Mouse (Mus musculus) limb, embryonic 15.5 days (tissue): Measurements from ENCODE around the gene Cyb561d2. TPM values are rescaled to one million over a fixed set of nuclear protein-coding genes. Genes with fewer than 3 reads are reported as not detected.

Source experiments
- ATAC-seq: fragments of 200-750 bp; cut with Nextera tagmentation; 2 replicates; pipeline ENCODE4 v1.8.0; 2017; ENCODE audit warnings: low read depth, moderate TSS enrichment; ENCODE audit not compliant: insufficient number of reproducible peaks, low FRiP score, low TSS enrichment
- H3K27ac ChIP-seq: fragments of 300-500 bp; sonication (generic); 2 replicates; pipeline ENCODE4 v1.5.1; 2015; ENCODE audit warnings: moderate library complexity, mild to moderate bottlenecking, inconsistent platforms
- H3K27me3 ChIP-seq: fragments of 300-500 bp; sonication (generic); 2 replicates; pipeline ENCODE4 v1.6.1; 2015; ENCODE audit warnings: inconsistent platforms
- H3K36me3 ChIP-seq: fragments of 300-500 bp; sonication (generic); 2 replicates; pipeline ENCODE4 v1.6.1; 2015; ENCODE audit warnings: inconsistent platforms
- H3K4me1 ChIP-seq: fragments of 300-500 bp; sonication (generic); 2 replicates; pipeline ENCODE4 v1.6.1; 2015; ENCODE audit warnings: inconsistent platforms
- H3K4me2 ChIP-seq: fragments of 300-500 bp; sonication (generic); 2 replicates; pipeline ENCODE4 v1.6.1; 2015; ENCODE audit warnings: mild to moderate bottlenecking, inconsistent platforms
- H3K4me3 ChIP-seq: fragments of 300-500 bp; sonication (generic); 2 replicates; pipeline ENCODE4 v1.5.1; 2015; ENCODE audit warnings: mild to moderate bottlenecking, inconsistent platforms
- H3K9ac ChIP-seq: fragments of 300-500 bp; sonication (generic); 2 replicates; pipeline ENCODE4 v1.6.1; 2015; ENCODE audit warnings: inconsistent platforms
- H3K9me3 ChIP-seq: fragments of 300-500 bp; sonication (generic); 2 replicates; pipeline ENCODE4 v1.6.1; 2016; ENCODE audit warnings: inconsistent platforms
- WGBS: fragments of 180-500 bp; shearing (Covaris S2); methylation state at CpG from one replicate; pipeline ENCODE4 v1.1.7; 2015; 5-methylcytosine and 5-hydroxymethylcytosine counted together
- polyA plus RNA-seq: library from polyadenylated mRNA; unstranded; fragments of >200 nt; fragmentation: Nextera tagmentation; extraction: Ambion mirVana; gene quantifications from 2 replicates; pipeline ENCODE4 v1.2.1, GENCODE M21; 2015

The Cyb561d2 gene
- polyA plus RNA-seq, 1 experiment from 2014 or later = 26.0 TPM

- H3K9ac ChIP-seq = no peak overlapping the region
- peaks cover 8% of the 10 kb centered on the region; the same call in 1 of the 2 replicates for H3K27me3 ChIP-seq
- no peaks in the 10 kb centered on the region for H3K36me3 ChIP-seq
- H3K27ac ChIP-seq = no peak overlapping the region
- H3K4me2 ChIP-seq = no peak overlapping the region
- H3K4me1 ChIP-seq = peaks cover 31% of the 10 kb centered on the region
- H3K4me3 ChIP-seq = no peak overlapping the region
- WGBS = 47% methylated on average over 19 of the region's 19 CpGs
- ATAC-seq = no peak
- H3K9me3 ChIP-seq = no peaks in the 10 kb centered on the region
These were observed 37.1 kb downstream of the Cyb561d2 start for GRCm38 (mm10) chr9:107504662-107505537.

- Histone ChIP-seq H3K4me1 (peaks cover 11% of the 10 kb centered on the region; the same call in 1 of the 2 replicates), H3K4me2 (no peak overlapping the region), H3K36me3 (no peaks in the 10 kb centered on the region), H3K27ac (no peak overlapping the region), H3K4me3 (no peak overlapping the region), H3K27me3 (peaks cover 8% of the 10 kb centered on the region; the same call in 1 of the 2 replicates), H3K9me3 (no peaks in the 10 kb centered on the region), H3K9ac (no peak overlapping the region)
- no peak for ATAC-seq
- 80% methylated on average over 12 of the region's 12 CpGs for WGBS
These were observed 39.7 kb downstream of the Cyb561d2 start for GRCm38 (mm10) chr9:107502131-107502846.

GRCm38 (mm10) chr9:107500708-107501286 lies 41.2 kb downstream of the Cyb561d2 start:
- ATAC-seq = no peak
- Histone ChIP-seq H3K27ac (no peak overlapping the region), H3K27me3 (peaks cover 5% of the 10 kb centered on the region; the same call in 1 of the 2 replicates), H3K4me3 (no peak overlapping the region), H3K9ac (no peak overlapping the region), H3K4me1 (peaks cover 11% of the 10 kb centered on the region; the same call in 1 of the 2 replicates), H3K36me3 (no peaks in the 10 kb centered on the region), H3K4me2 (no peak overlapping the region), H3K9me3 (no peaks in the 10 kb centered on the region)
- 74% methylated on average over 3 of the region's 3 CpGs for WGBS

- WGBS = 73% methylated on average over 3 of the region's 3 CpGs
- H3K4me3 ChIP-seq = no peak overlapping the region
- no peak overlapping the region for H3K4me2 ChIP-seq
- H3K9ac ChIP-seq = no peak overlapping the region
- no peak overlapping the region for H3K27ac ChIP-seq
- no peaks in the 10 kb centered on the region for H3K9me3 ChIP-seq
- ATAC-seq = no peak
- H3K27me3 ChIP-seq = peaks cover 3% of the 10 kb centered on the region; the same call in 1 of the 2 replicates
- H3K4me1 ChIP-seq = no peaks in the 10 kb centered on the region
- H3K36me3 ChIP-seq = no peaks in the 10 kb centered on the region
These were observed 45.6 kb downstream of the Cyb561d2 start for GRCm38 (mm10) chr9:107496359-107496758.

DNA sequence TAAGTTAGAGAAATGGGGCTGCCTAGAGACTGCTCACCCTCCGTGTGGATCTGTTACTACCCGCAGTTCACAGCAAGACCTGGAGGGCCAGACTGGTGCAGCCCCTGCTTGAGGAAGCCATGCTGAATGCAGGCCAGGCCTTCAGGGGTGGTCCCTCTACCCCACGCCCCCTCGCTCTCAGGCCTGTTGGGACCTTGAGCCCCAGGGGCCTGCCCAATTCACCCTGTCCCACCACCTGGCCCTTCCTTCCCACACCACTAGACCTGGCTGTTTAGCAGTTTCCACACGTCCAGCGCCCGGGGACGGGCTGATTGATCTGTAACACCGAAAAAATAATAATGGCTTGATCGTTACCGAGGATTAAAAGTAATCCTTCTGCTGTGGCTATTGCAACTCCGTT lies 47.8 kb downstream of the Cyb561d2 start:
- WGBS = 64% methylated on average over 12 of the region's 12 CpGs
- no peak for ATAC-seq

DNA sequence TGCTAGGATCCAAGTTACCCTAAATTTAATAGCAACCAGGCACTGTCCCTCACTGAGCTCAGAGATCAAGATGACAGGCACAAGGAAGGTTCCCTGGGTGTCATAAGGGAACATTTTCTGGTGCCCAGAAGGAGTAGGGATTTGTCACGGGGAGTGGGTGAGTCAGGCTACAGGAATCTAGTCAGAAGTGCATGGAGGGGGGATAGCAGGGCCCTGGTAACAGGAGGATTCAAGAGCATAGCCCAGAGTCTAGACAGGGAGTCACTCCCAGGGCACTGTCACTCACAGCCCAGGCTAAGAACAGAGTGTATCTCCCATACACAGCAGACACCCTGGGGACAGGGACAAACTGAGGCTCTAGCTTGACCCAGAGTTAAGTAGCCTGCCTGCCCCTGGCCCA lies 48.5 kb downstream of the Cyb561d2 start:
- ATAC-seq = no peak
- H3K9me3 ChIP-seq = no peaks in the 10 kb centered on the region
- WGBS = 58% methylated on average over 1 of the region's 1 CpGs

More for the DNA sequence above, 47.8 kb downstream of the Cyb561d2 start:
- no peaks in the 10 kb centered on the region for H3K36me3 ChIP-seq
- no peaks in the 10 kb centered on the region; the same call in 1 of the 2 replicates for H3K4me1 ChIP-seq
- H3K27me3 ChIP-seq = peaks cover 3% of the 10 kb centered on the region; the same call in 1 of the 2 replicates
- H3K27ac ChIP-seq = no peak overlapping the region
- H3K9me3 ChIP-seq = no peaks in the 10 kb centered on the region
- H3K4me2 ChIP-seq = no peak overlapping the region
- no peak overlapping the region for H3K9ac ChIP-seq
- H3K4me3 ChIP-seq = no peak overlapping the region

DNA sequence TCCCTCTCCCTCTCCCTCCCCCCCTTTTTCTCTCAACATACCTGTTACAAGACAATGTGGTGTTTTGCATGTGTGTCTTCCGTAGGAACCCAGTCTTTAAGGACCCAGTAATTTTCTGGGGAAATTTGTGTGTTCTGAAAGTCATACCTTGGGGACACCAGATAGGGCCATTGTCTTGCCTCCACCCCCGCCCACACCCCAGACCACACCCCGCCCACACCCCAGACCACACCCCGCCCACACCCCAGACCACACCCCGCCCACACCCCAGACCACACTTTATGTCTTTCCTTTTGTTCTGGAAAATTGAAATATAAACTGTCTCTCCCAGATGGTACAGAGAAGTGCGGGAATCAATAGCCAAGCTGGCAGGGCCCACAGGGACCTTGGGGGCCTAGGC lies 51.4 kb downstream of the Cyb561d2 start:
- WGBS = 59% methylated on average over 6 of the region's 6 CpGs
- no peak for ATAC-seq

More for the DNA sequence above, 48.5 kb downstream of the Cyb561d2 start:
- H3K4me1 ChIP-seq = no peaks in the 10 kb centered on the region; the same call in 1 of the 2 replicates
- H3K27me3 ChIP-seq = peaks cover 3% of the 10 kb centered on the region; the same call in 1 of the 2 replicates
- H3K4me3 ChIP-seq = no peak overlapping the region
- H3K27ac ChIP-seq = no peak overlapping the region
- H3K4me2 ChIP-seq = no peak overlapping the region
- H3K36me3 ChIP-seq = no peaks in the 10 kb centered on the region
- H3K9ac ChIP-seq = no peak overlapping the region

GRCm38 (mm10) chr9:107490146-107490545 lies 51.8 kb downstream of the Cyb561d2 start:
- no peak overlapping the region for H3K4me2 ChIP-seq
- H3K9ac ChIP-seq = no peak overlapping the region
- no peak overlapping the region for H3K4me3 ChIP-seq
- peaks cover 5% of the 10 kb centered on the region; the same call in 1 of the 2 replicates for H3K27me3 ChIP-seq
- no peak overlapping the region for H3K27ac ChIP-seq
- H3K4me1 ChIP-seq = no peaks in the 10 kb centered on the region; the same call in 1 of the 2 replicates
- WGBS = 31% methylated on average over 8 of the region's 8 CpGs
- ATAC-seq = no peak
- no peaks in the 10 kb centered on the region for H3K9me3 ChIP-seq
- H3K36me3 ChIP-seq = no peaks in the 10 kb centered on the region

More for the DNA sequence above, 51.4 kb downstream of the Cyb561d2 start:
- Histone ChIP-seq H3K27me3 (peaks cover 2% of the 10 kb centered on the region; the same call in 1 of the 2 replicates), H3K4me1 (no peaks in the 10 kb centered on the region; the same call in 1 of the 2 replicates), H3K27ac (no peak overlapping the region), H3K4me3 (no peak overlapping the region), H3K4me2 (no peak overlapping the region), H3K9me3 (no peaks in the 10 kb centered on the region), H3K9ac (no peak overlapping the region), H3K36me3 (no peaks in the 10 kb centered on the region)

Other genes with a start within 250 kb of the Cyb561d2 start
- 9.7 and 13.9 TPM in 2 replicates for gene Cish, start 246.2 kb downstream of the Cyb561d2 start, polyA plus RNA-seq
- gene Hemk1, start 203.8 kb downstream of the Cyb561d2 start, polyA plus RNA-seq = 8.8 and 10.1 TPM in 2 replicates
- 0.60 and 0.74 TPM in 2 replicates for gene 6430571L13Rik, start 201.6 kb downstream of the Cyb561d2 start, polyA plus RNA-seq
- gene Cacna2d2, start 142.6 kb downstream of the Cyb561d2 start, polyA plus RNA-seq = 0.37 and 0.41 TPM in 2 replicates
- gene Tmem115, start 8.2 kb downstream of the Cyb561d2 start, polyA plus RNA-seq = 51.1 and 51.8 TPM in 2 replicates
- gene Nprl2, start within 50 bp of the Cyb561d2 start, polyA plus RNA-seq = 40.4 and 44.1 TPM in 2 replicates
- gene Zmynd10, start 5.1 kb upstream of the Cyb561d2 start, polyA plus RNA-seq = 1.0 and 1.3 TPM in 2 replicates
- 89.7 and 95.4 TPM in 2 replicates for gene Rassf1, start 9.4 kb upstream of the Cyb561d2 start, polyA plus RNA-seq
- gene Tusc2, start 21.1 kb upstream of the Cyb561d2 start, polyA plus RNA-seq = 35.9 and 37.3 TPM in 2 replicates
- gene Hyal2, start 25.8 kb upstream of the Cyb561d2 start, polyA plus RNA-seq = 101 and 104 TPM in 2 replicates
- 12.8 and 13.7 TPM in 2 replicates for gene Hyal1, start 34.7 kb upstream of the Cyb561d2 start, polyA plus RNA-seq
- 17.6 and 21.4 TPM in 2 replicates for gene Naa80, start 36.7 kb upstream of the Cyb561d2 start, polyA plus RNA-seq
- 1.6 and 1.8 TPM in 2 replicates for gene Hyal3, start 38.6 kb upstream of the Cyb561d2 start, polyA plus RNA-seq
- gene Ifrd2, start 45.4 kb upstream of the Cyb561d2 start, polyA plus RNA-seq = 45.9 and 58.8 TPM in 2 replicates
- 13.6 and 23.6 TPM in 2 replicates for gene Sema3b, start 67.0 kb upstream of the Cyb561d2 start, polyA plus RNA-seq
- 385 and 394 TPM in 2 replicates for gene Gnai2, start 93.2 kb upstream of the Cyb561d2 start, polyA plus RNA-seq
- 5.0 and 5.1 TPM in 2 replicates for gene Slc38a3, start 127.3 kb upstream of the Cyb561d2 start, polyA plus RNA-seq
- 2.8 TPM in 2 replicates for gene Gnat1, start 137.5 kb upstream of the Cyb561d2 start, polyA plus RNA-seq
- 26.6 and 38.2 TPM in 2 replicates for gene Sema3f, start 168.3 kb upstream of the Cyb561d2 start, polyA plus RNA-seq
- gene Rbm5, start 228.8 kb upstream of the Cyb561d2 start, polyA plus RNA-seq = 193 and 212 TPM in 2 replicates